Mouse (Mus musculus) bone marrow macrophage, adult 2 months (primary cell): ENCODE data around the gene Padi2.

Experiments used
- CTCF ChIP-seq: IDR thresholded peaks from 2 replicates; pipeline ENCODE4 v1.5.1; 2012; ENCODE audit warnings: low read depth, mild to moderate bottlenecking, low read length, moderate library complexity
- POLR2A ChIP-seq: IDR thresholded peaks from 2 replicates; pipeline ENCODE4 v1.6.1; 2012; ENCODE audit warnings: mild to moderate bottlenecking, low read depth, low read length, borderline replicate concordance

- TF ChIP-seq POLR2A (no peak), CTCF (no peak)
Measured at GRCm38 (mm10) chr4:140911416-140911815, 5.3 kb downstream of the Padi2 start.
